Mouse (Mus musculus) embryonic facial prominence, embryonic 12.5 days (tissue): Measurements from ENCODE around the gene Bpgm. TPM values are rescaled to one million over a fixed set of nuclear protein-coding genes. Genes with fewer than 3 reads are reported as not detected.

Experiments used
- ATAC-seq: fragments of 200-750 bp; cut with Nextera tagmentation; 2 replicates; pipeline ENCODE4 v1.8.0; 2017; ENCODE audit not compliant: insufficient number of reproducible peaks, insufficient read depth, low FRiP score, low TSS enrichment
- H3K27ac ChIP-seq: fragments of 300-500 bp; sonication (generic); 2 replicates; pipeline ENCODE4 v1.5.1; 2016; ENCODE audit warnings: mild to moderate bottlenecking
- H3K27me3 ChIP-seq: fragments of 300-500 bp; sonication (generic); 2 replicates; pipeline ENCODE4 v1.6.1; 2016; ENCODE audit warnings: mild to moderate bottlenecking, moderate library complexity
- H3K36me3 ChIP-seq: fragments of 300-500 bp; sonication (generic); 2 replicates; pipeline ENCODE4 v1.6.1; 2016; ENCODE audit warnings: mild to moderate bottlenecking
- H3K4me1 ChIP-seq: fragments of 300-500 bp; sonication (generic); 2 replicates; pipeline ENCODE4 v1.6.1; 2016
- H3K4me2 ChIP-seq: fragments of 300-500 bp; sonication (generic); replicated peaks from 2 replicates; pipeline ENCODE4 v1.6.1; 2016; ENCODE audit warnings: mild to moderate bottlenecking, moderate library complexity
- H3K4me3 ChIP-seq: fragments of 300-500 bp; sonication (generic); 2 replicates; pipeline ENCODE4 v1.5.1; 2016; ENCODE audit warnings: mild to moderate bottlenecking
- H3K9ac ChIP-seq: fragments of 300-500 bp; sonication (generic); 2 replicates; pipeline ENCODE4 v1.6.1; 2016; ENCODE audit warnings: mild to moderate bottlenecking, moderate library complexity
- H3K9me3 ChIP-seq: fragments of 300-500 bp; sonication (generic); 2 replicates; pipeline ENCODE4 v1.6.1; 2016; ENCODE audit warnings: mild to moderate bottlenecking, moderate library complexity
- WGBS: fragments of 180-500 bp; shearing (Covaris S2); methylation state at CpG from one replicate; pipeline ENCODE4 v1.1.7; 2016; 5-methylcytosine and 5-hydroxymethylcytosine counted together
- polyA plus RNA-seq: library from polyadenylated mRNA; unstranded; fragments of >200 nt; fragmentation: Nextera tagmentation; extraction: Ambion mirVana; gene quantifications from 2 replicates; pipeline ENCODE4 v1.2.1, GENCODE M21; 2016

Bpgm gene
- 49.2 and 55.1 TPM in 2 replicates for polyA plus RNA-seq

GRCm38 (mm10) chr6:34475974-34476794 is at the start of gene Bpgm:
Gene Bpgm (plus strand): TSS chr6:34476207.
- no peaks in the 10 kb centered on the region for H3K36me3 ChIP-seq
- H3K4me1 ChIP-seq, result peaks cover 39% of the 10 kb centered on the region
- no peaks in the 10 kb centered on the region for H3K9me3 ChIP-seq
- peak within 1 kb of the TSS; percentile 58 for H3K9ac ChIP-seq
- WGBS, result 1% methylated on average over 35 of the region's 35 CpGs
- H3K27ac ChIP-seq, result peak within 1 kb of the TSS; percentile 48
- H3K4me3 ChIP-seq, result peak within 1 kb of the TSS; percentile 57
- H3K27me3 ChIP-seq, result no peaks in the 10 kb centered on the region
- peak; percentile 96 for ATAC-seq
- H3K4me2 ChIP-seq, result peak within 1 kb of the TSS; percentile 70

- 62% methylated on average over 2 of the region's 2 CpGs for WGBS
- no peak overlapping the region for H3K9ac ChIP-seq
- H3K4me3 ChIP-seq, result no peak overlapping the region
- no peaks in the 10 kb centered on the region for H3K9me3 ChIP-seq
- no peaks in the 10 kb centered on the region for H3K27me3 ChIP-seq
- no peak overlapping the region for H3K4me2 ChIP-seq
- no peaks in the 10 kb centered on the region for H3K4me1 ChIP-seq
- no peaks in the 10 kb centered on the region; the same call in 1 of the 2 replicates for H3K36me3 ChIP-seq
- H3K27ac ChIP-seq, result no peak overlapping the region
- no peak for ATAC-seq
Observed at GRCm38 (mm10) chr6:34439006-34439405, 37.0 kb upstream of the Bpgm start.

- H3K4me2 ChIP-seq, result no peak overlapping the region
- H3K4me1 ChIP-seq, result no peaks in the 10 kb centered on the region
- ATAC-seq, result no peak
- no peak overlapping the region for H3K4me3 ChIP-seq
- no peak overlapping the region for H3K9ac ChIP-seq
- no peaks in the 10 kb centered on the region; the same call in 1 of the 2 replicates for H3K36me3 ChIP-seq
- H3K27me3 ChIP-seq, result no peaks in the 10 kb centered on the region
- WGBS, result 55% methylated on average over 9 of the region's 9 CpGs
- H3K9me3 ChIP-seq, result no peaks in the 10 kb centered on the region
- H3K27ac ChIP-seq, result no peak overlapping the region
Observed at GRCm38 (mm10) chr6:34441556-34442257, 34.3 kb upstream of the Bpgm start.

GRCm38 (mm10) chr6:34443791-34444190 is 32.2 kb upstream of the Bpgm start:
- no peaks in the 10 kb centered on the region for H3K27me3 ChIP-seq
- no peaks in the 10 kb centered on the region for H3K4me1 ChIP-seq
- ATAC-seq, result no peak
- no peaks in the 10 kb centered on the region for H3K9me3 ChIP-seq
- no peak overlapping the region for H3K4me3 ChIP-seq
- H3K9ac ChIP-seq, result no peak overlapping the region
- no peak overlapping the region for H3K4me2 ChIP-seq
- H3K27ac ChIP-seq, result no peak overlapping the region
- H3K36me3 ChIP-seq, result no peaks in the 10 kb centered on the region; the same call in 1 of the 2 replicates
- WGBS, result 81% methylated on average over 2 of the region's 2 CpGs

GRCm38 (mm10) chr6:34447961-34448360 is 28.0 kb upstream of the Bpgm start:
- 6% methylated on average over 2 of the region's 2 CpGs for WGBS
- ATAC-seq, result no peak
- Histone ChIP-seq H3K4me2 (no peak overlapping the region), H3K9me3 (no peaks in the 10 kb centered on the region), H3K36me3 (no peaks in the 10 kb centered on the region), H3K4me1 (no peaks in the 10 kb centered on the region), H3K9ac (no peak overlapping the region), H3K27me3 (no peaks in the 10 kb centered on the region), H3K27ac (no peak overlapping the region), H3K4me3 (no peak overlapping the region)

DNA sequence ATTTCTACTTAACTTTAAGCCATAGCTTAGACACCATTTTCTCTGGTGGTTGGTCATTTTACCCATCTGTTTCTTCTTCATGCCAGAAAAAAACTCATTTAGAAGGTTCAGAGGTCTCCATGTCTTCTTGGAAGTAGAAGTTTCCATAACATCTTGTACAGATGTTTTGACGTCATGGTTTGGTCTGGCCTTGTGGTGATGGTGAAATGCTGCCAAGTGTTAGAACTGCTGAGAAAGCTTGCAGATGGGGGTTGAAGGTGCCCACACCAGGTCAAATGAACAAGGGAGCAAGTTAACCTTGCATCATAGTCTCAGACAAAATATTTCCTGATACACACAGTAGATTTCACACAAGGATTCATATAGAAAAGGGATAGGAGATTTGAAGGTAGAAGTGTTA is 27.3 kb upstream of the Bpgm start:
- 51% methylated on average over 1 of the region's 1 CpGs for WGBS
- no peak overlapping the region for H3K9ac ChIP-seq
- H3K9me3 ChIP-seq, result no peaks in the 10 kb centered on the region
- H3K36me3 ChIP-seq, result no peaks in the 10 kb centered on the region
- H3K27ac ChIP-seq, result no peak overlapping the region
- no peaks in the 10 kb centered on the region for H3K4me1 ChIP-seq
- no peaks in the 10 kb centered on the region for H3K27me3 ChIP-seq
- ATAC-seq, result no peak
- no peak overlapping the region for H3K4me2 ChIP-seq
- H3K4me3 ChIP-seq, result no peak overlapping the region

DNA sequence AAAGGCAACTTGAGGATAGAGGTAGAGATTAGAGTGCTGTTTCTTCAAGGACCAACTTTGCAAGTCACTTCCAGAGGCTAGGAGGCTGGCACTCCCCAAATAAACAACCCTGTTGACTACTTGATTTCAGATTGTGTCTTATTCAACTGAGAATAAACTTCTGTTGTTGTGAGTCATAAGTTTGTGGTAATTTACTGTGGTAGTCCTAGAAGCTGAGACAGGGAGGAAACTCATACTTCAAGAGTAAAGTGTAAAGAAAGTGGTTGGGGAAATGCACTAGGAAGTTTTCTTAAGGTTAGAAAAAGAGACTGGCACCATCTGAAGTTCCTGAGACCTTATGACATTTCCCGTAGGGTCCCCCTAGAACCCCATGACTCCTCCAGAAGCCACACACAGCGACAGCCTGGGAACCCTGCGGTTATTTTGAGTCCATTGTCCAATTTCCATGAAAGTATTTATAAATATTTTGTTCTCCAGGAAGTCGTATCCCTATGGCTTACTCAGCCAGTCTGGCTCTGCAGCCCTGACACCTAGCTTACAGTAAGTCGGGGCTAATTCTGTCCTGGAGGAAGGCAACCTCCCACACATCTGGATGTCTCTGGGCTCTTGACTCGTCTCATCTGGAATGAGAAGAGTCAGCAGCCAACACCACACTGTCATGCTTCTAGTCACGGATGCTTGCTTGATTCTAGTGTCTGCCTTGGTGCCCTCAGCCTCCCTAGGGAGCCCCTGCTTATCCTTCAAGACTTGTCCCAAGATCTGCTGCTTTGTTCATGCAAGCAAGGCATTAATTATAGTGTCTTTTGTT is 22.8 kb upstream of the Bpgm start:
- Histone ChIP-seq H3K27me3 (no peaks in the 10 kb centered on the region), H3K4me1 (no peaks in the 10 kb centered on the region), H3K4me2 (no peak overlapping the region), H3K9ac (no peak overlapping the region), H3K4me3 (no peak overlapping the region), H3K27ac (no peak overlapping the region), H3K36me3 (no peaks in the 10 kb centered on the region), H3K9me3 (no peaks in the 10 kb centered on the region)
- WGBS, result 64% methylated on average over 7 of the region's 7 CpGs
- no peak for ATAC-seq

GRCm38 (mm10) chr6:34459456-34459855 is 16.6 kb upstream of the Bpgm start:
- Histone ChIP-seq H3K27me3 (no peaks in the 10 kb centered on the region), H3K36me3 (no peaks in the 10 kb centered on the region), H3K4me1 (0 out of 2 replicates have a peak, but pooled peaks cover 4% of the 10 kb centered on the region), H3K9me3 (no peaks in the 10 kb centered on the region), H3K9ac (no peak overlapping the region), H3K4me3 (no peak overlapping the region), H3K4me2 (no peak overlapping the region), H3K27ac (no peak overlapping the region)
- ATAC-seq, result no peak

GRCm38 (mm10) chr6:34460651-34461050 is 15.4 kb upstream of the Bpgm start:
- Histone ChIP-seq H3K9ac (no peak overlapping the region), H3K27me3 (no peaks in the 10 kb centered on the region), H3K36me3 (no peaks in the 10 kb centered on the region), H3K4me1 (0 out of 2 replicates have a peak, but pooled peaks cover 4% of the 10 kb centered on the region), H3K9me3 (no peaks in the 10 kb centered on the region), H3K4me2 (no peak overlapping the region), H3K27ac (no peak overlapping the region), H3K4me3 (no peak overlapping the region)
- WGBS, result 56% methylated on average over 4 of the region's 4 CpGs
- ATAC-seq, result no peak

- Histone ChIP-seq H3K9ac (no peak overlapping the region), H3K4me1 (0 out of 2 replicates have a peak, but pooled peaks cover 4% of the 10 kb centered on the region), H3K27me3 (no peaks in the 10 kb centered on the region), H3K36me3 (no peaks in the 10 kb centered on the region), H3K9me3 (no peaks in the 10 kb centered on the region), H3K4me3 (no peak overlapping the region), H3K27ac (no peak overlapping the region), H3K4me2 (no peak overlapping the region)
- WGBS, result 82% methylated on average over 4 of the region's 4 CpGs
- no peak for ATAC-seq
Observed at GRCm38 (mm10) chr6:34463582-34463981, 12.4 kb upstream of the Bpgm start.

DNA sequence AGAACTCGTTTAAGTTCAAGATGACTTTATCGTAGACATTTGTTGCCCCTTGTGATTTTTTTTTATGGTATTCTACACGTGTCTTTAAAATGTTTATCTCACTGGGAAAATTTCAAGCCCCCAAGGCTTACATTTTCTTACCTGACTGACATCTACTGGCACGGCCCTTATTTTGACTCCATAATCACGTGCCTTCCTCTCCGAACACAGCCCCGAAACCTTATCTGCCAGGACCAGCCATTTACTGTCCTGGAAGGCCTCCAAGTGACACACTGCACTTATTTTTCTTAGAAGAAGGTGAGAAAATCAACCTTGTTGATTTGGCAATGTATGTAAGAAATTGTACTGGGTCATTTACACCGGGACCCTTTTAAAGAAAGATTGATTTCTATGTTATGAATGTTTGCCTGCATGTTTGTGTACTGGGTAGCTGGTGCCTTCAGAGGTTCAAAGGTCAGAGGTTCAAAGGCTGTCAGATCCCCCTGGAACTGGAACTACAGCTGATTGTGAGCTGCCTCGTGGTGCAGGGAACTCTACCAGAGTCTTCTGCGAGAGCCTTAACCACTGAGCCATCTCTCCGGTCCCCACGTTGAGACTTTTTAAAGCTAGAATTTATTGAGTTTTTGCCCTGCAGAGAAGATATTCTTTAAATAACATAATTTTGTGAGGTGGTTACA is 4.4 kb upstream of the Bpgm start:
- no peak for ATAC-seq
- no peak overlapping the region for H3K4me2 ChIP-seq
- 73% methylated on average over 12 of the region's 12 CpGs for WGBS
- no peaks in the 10 kb centered on the region for H3K9me3 ChIP-seq
- no peaks in the 10 kb centered on the region for H3K36me3 ChIP-seq
- H3K9ac ChIP-seq, result no peak overlapping the region
- peaks cover 5% of the 10 kb centered on the region for H3K4me1 ChIP-seq
- no peaks in the 10 kb centered on the region for H3K27me3 ChIP-seq
- H3K4me3 ChIP-seq, result no peak overlapping the region
- 0 out of 2 replicates have a peak overlapping the region, but pooled peaks have one; percentile 51 for H3K27ac ChIP-seq
